Mouse (Mus musculus) heart, adult 2 months (tissue): Measurements from ENCODE around the gene Ptms. TPM values are rescaled to one million over a fixed set of nuclear protein-coding genes. Genes with fewer than 3 reads are reported as not detected.

Experiments used
- DNase-seq, 2 experiments: peaks; one replicate each; pipeline ENCODE4 v3.0.0; 2021
- H3K27ac ChIP-seq: fragments of 200-600 bp; 2 replicates; pipeline ENCODE4 v1.8.1; 2022
- H3K27me3 ChIP-seq: fragments of 200-500 bp; 2 replicates; pipeline ENCODE4 v1.6.1; 2012; ENCODE audit warnings: mild to moderate bottlenecking, low read length, inconsistent platforms, mixed read lengths; ENCODE audit not compliant: control insufficient read depth, insufficient read depth
- H3K36me3 ChIP-seq: fragments of 200-500 bp; 2 replicates; pipeline ENCODE4 v1.6.1; 2012; ENCODE audit warnings: low read length, inconsistent platforms; ENCODE audit not compliant: control insufficient read depth, insufficient read depth
- H3K4me1 ChIP-seq: fragments of 200-500 bp; 2 replicates; pipeline ENCODE4 v1.6.1; 2011; ENCODE audit warnings: low read length; ENCODE audit not compliant: control insufficient read depth, insufficient read depth
- H3K4me3 ChIP-seq: fragments of 200-600 bp; 2 replicates; pipeline ENCODE4 v1.8.1; 2022
- H3K79me2 ChIP-seq: fragments of 200-500 bp; replicated peaks from 2 replicates; pipeline ENCODE4 v1.6.1; 2012; ENCODE audit warnings: mild to moderate bottlenecking, inconsistent platforms, low read length, moderate library complexity, mixed read lengths; ENCODE audit not compliant: control insufficient read depth, insufficient read depth
- H3K9ac ChIP-seq: fragments of 200-500 bp; 2 replicates; pipeline ENCODE4 v1.6.1; 2012; ENCODE audit warnings: low read depth, mild to moderate bottlenecking, control low read depth, inconsistent platforms, low read length, mixed read lengths
- CTCF ChIP-seq: fragments of 200-600 bp; IDR thresholded peaks from 2 replicates; pipeline ENCODE4 v1.8.1; 2022; ENCODE audit warnings: antibody characterized with exemption, mild to moderate bottlenecking, moderate library complexity
- EP300 ChIP-seq: fragments of 200-500 bp; IDR thresholded peaks from 2 replicates; pipeline ENCODE4 v1.6.1; 2011; ENCODE audit warnings: low read depth, low read length, control low read depth; ENCODE audit not compliant: insufficient read depth
- POLR2A ChIP-seq: fragments of 200-500 bp; IDR thresholded peaks from 2 replicates; pipeline ENCODE4 v1.6.1; 2011; ENCODE audit warnings: mild to moderate bottlenecking, low read depth, low read length, control low read depth; ENCODE audit not compliant: insufficient read depth
- WGBS: fragments of 180-500 bp; shearing (Covaris S2); methylation state at CpG from one replicate; pipeline ENCODE4 v1.1.7; 2018; 5-methylcytosine and 5-hydroxymethylcytosine counted together
- intact Hi-C: fragments of 180-260 bp; cut with DNase I; formaldehyde crosslinking; loops from one replicate; pipeline ENCODE4 v1.15.1; 2025
- polyA plus RNA-seq: library from polyadenylated mRNA; depleted of rRNA; stranded (reverse); fragments of >200 nt; gene quantifications from 2 replicates; pipeline ENCODE4 v1.2.3, GENCODE M21; 2012
- total RNA-seq, 2 experiments: library from RNA; stranded (reverse); gene quantifications; 2 replicates each; pipeline ENCODE4 v1.2.3; 2021

The Ptms gene
- total and polyA plus RNA-seq, 3 experiments = 154 to 614 (median 163) TPM

DNA sequence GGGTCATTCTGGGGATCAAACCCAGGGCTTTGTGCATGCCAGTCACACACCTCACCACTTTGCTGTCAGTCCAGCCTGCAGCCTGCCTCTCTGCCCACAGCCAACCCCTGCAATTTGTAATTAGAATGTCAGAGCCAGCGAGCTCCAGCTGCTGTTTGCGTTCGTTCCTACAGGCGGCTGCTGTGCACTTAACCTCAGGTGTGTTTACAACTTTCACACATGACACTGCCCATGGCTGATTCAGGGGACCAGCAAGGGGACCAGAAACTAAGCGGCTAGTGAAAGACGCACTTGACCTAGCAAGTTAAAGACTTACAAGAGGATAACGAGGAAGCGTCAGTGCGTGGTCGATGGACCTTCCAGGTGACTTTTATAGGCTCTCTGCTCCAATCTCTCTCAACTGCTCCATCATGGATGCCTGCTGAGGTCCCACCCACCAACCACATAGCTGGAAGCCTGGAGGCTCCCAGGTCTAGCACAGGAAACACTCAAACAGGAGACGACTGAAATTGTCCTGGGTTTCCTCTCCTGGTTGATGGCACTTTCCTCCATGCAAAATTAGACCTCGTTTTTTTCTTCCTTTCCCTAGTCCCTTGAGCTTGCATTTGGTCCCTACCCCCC is 5.4 kb upstream of the Ptms start:
- intact Hi-C loops = no loop called here
- H3K4me1 ChIP-seq = peaks cover 5% of the 10 kb centered on the region
- peaks cover 2% of the 10 kb centered on the region for H3K36me3 ChIP-seq
- no peak for DNase-seq
- no peak overlapping the region for H3K9ac ChIP-seq
- H3K79me2 ChIP-seq = no peaks in the 10 kb centered on the region
- peak overlapping the region; percentile 61 for H3K27ac ChIP-seq
- 41% methylated on average over 12 of the region's 12 CpGs for WGBS
- H3K4me3 ChIP-seq = no peak overlapping the region
- TF ChIP-seq POLR2A (no peak), EP300 (no peak), CTCF (0 out of 2 replicates have a peak, but pooled peaks have one; percentile 9)
- no peaks in the 10 kb centered on the region for H3K27me3 ChIP-seq

DNA sequence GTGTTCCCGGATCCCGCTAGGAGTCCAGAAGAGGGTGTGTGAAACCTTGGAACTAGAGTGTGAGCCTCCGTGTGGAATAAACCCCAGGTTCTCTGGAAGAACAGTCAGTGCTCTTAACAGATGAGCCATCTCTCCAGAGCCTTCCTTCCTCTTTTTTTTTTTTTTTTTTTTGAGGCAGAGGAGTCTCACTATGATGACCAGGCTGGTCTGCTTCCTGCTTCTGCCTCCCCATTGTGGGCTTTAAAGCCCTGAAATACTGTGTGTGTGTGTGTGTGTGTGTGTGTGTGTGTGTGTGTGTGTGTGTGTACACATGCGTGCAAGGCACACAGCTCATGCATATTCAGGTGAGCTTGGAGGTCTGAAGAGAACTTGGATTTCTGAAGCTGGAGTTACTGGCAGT is 1.6 kb upstream of the Ptms start:
- Histone ChIP-seq H3K27ac (peak overlapping the region; percentile 96), H3K36me3 (no peaks in the 10 kb centered on the region), H3K4me3 (no peak overlapping the region), H3K27me3 (no peaks in the 10 kb centered on the region), H3K79me2 (0 out of 2 replicates have a peak, but pooled peaks cover 2% of the 10 kb centered on the region), H3K4me1 (peaks cover 5% of the 10 kb centered on the region), H3K9ac (no peak overlapping the region)
- 41% methylated on average over 4 of the region's 4 CpGs for WGBS
- intact Hi-C loops = no loop called here
- DNase-seq = no peak
- TF ChIP-seq CTCF = no peak
- no peak for TF ChIP-seq EP300
- TF ChIP-seq POLR2A = no peak

DNA sequence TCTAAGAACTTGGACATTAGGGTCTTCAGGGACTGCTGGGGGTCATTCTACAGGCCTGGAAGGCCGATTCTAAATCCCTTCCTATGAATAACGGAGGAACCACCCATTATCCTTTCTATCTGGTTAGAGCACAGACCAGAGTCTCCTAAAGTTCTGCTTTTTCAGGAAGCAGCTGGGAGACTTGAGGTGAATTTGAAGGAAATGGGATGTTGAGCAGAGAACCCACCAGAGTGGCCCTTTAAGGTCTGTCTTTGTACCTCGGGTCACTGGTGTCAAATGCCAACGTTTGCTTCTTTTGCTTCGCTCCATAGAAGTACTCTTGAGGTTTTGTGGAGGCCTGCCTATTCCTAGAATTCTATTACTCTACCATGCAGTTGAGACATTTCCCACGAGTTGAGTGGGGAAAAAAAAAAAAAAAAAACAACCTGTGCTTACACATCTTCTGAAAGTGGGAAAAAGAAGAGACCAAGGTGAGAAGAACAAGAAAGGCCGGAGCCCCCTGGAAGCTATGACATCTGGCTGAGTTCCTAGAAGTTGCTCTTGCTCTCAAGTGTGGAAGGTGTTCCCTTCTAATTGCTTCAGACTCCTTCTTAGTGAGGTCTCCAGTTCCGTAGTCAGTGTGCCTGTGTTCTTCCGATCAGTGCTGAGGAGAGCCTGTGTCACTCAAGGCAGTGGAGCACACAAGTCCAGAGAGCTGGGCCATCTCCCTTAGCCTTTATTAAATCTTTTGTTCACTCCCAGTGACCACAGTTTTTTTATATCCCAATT is 599 bp upstream of the Ptms start:
- no peak for TF ChIP-seq POLR2A
- TF ChIP-seq EP300 = no peak
- no peak for TF ChIP-seq CTCF
- H3K79me2 ChIP-seq = 0 out of 2 replicates have a peak, but pooled peaks cover 2% of the 10 kb centered on the region
- H3K4me1 ChIP-seq = peaks cover 11% of the 10 kb centered on the region
- no peak overlapping the region for H3K9ac ChIP-seq
- intact Hi-C loops = no loop called here
- H3K27ac ChIP-seq = peak overlapping the region; percentile 96
- H3K36me3 ChIP-seq = no peaks in the 10 kb centered on the region
- 32% methylated on average over 9 of the region's 9 CpGs for WGBS
- DNase-seq = no peak
- H3K27me3 ChIP-seq = no peaks in the 10 kb centered on the region
- peak overlapping the region; percentile 42; the same call in 1 of the 2 replicates for H3K4me3 ChIP-seq

DNA sequence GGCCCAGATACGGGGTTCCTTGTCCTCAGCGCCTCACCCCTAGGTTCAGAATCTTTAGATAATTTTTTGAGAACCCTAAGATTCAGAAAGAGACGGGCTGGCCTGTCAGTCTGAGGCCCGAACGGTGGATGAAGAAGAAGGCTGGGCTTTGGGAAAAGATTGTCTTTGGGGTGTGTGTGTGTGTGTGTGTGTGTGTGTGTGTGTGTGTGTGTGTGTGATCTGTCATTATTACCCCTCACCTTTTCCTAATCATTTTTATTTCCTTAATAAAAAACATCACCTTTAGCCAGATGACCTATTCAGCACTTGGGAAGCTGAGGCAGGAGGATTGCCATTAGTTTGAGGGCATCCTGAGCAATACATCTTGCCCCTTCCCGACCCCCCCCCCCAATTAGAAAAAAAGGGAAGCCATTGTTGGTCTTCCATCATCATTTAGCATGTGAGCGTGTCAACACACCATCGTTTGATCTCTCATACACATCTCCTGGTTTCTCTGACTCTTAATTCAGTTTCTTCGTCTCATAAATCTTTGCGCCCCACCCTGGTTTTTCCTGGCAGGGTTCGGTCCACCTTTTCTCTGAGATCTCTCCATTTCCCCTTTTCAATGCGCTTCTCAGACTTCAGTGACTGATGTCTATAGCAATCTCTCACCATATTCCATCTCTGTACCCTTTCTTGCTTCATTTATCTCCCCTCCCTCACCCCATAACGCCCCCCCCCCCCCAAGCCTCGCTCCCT is 844 bp downstream of the Ptms start:
- Histone ChIP-seq H3K4me1 (peaks cover 12% of the 10 kb centered on the region), H3K36me3 (no peaks in the 10 kb centered on the region), H3K4me3 (peak overlapping the region; percentile 34; the same call in 1 of the 2 replicates), H3K9ac (no peak overlapping the region), H3K79me2 (0 out of 2 replicates have a peak, but pooled peaks cover 2% of the 10 kb centered on the region), H3K27ac (peak overlapping the region; percentile 98), H3K27me3 (no peaks in the 10 kb centered on the region)
- no peak for DNase-seq
- 33% methylated on average over 13 of the region's 14 CpGs for WGBS
- intact Hi-C loops = no loop called here
- no peak for TF ChIP-seq EP300
- no peak for TF ChIP-seq CTCF
- TF ChIP-seq POLR2A = no peak

DNA sequence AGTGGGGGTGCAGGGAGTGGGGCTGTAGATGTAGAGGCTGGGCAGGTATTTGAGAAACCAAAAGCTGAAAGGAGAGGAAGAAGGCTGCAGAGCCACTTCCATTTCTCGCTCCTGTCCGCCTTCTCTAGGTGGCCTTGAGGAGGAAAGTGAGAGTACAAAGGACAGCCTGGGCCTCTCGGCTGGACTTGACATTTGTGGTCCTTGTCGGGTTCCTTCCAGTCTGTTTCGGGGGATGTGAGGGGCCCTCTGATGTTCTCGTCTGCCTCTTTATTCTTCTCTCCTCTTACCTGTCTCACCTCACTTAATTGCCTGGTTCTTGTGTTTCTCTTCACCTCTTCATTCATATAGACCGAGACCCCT is 1.6 kb downstream of the Ptms start:
- H3K4me1 ChIP-seq = peaks cover 12% of the 10 kb centered on the region
- H3K27me3 ChIP-seq = no peaks in the 10 kb centered on the region
- H3K36me3 ChIP-seq = no peaks in the 10 kb centered on the region
- H3K4me3 ChIP-seq = peak overlapping the region; percentile 90
- 0 out of 2 replicates have a peak, but pooled peaks cover 2% of the 10 kb centered on the region for H3K79me2 ChIP-seq
- intact Hi-C loops = no loop called here
- TF ChIP-seq POLR2A (no peak), EP300 (no peak), CTCF (no peak)
- H3K9ac ChIP-seq = peak overlapping the region; percentile 99
- DNase-seq = no peak
- WGBS = 25% methylated on average over 7 of the region's 7 CpGs
- H3K27ac ChIP-seq = peak overlapping the region; percentile 98
